Mouse (Mus musculus): Measurements from ENCODE around the gene Foxm1.

Gene Foxm1

GRCm38 (mm10) chr6:128362381-128363006 lies at the start of gene Foxm1, which contains the start of gene Rhno1:
Gene Foxm1 (plus strand): TSS chr6:128362967.
Gene Rhno1 (minus strand): TSS chr6:128362911.
- DNase-seq = peak; percentile 88

- no peak for DNase-seq
Measured at GRCm38 (mm10) chr6:128314796-128315195, 48.0 kb upstream of the Foxm1 start.

GRCm38 (mm10) chr6:128315597-128315996 lies 47.2 kb upstream of the Foxm1 start:
- no peak for DNase-seq

GRCm38 (mm10) chr6:128318317-128318716 lies 44.5 kb upstream of the Foxm1 start:
- DNase-seq = peak; percentile 88

- DNase-seq = peak; percentile 91
Measured at GRCm38 (mm10) chr6:128334397-128335124, 28.2 kb upstream of the Foxm1 start.

GRCm38 (mm10) chr6:128337467-128337866 lies 25.3 kb upstream of the Foxm1 start:
- no peak for DNase-seq

GRCm38 (mm10) chr6:128338876-128339275 lies 23.9 kb upstream of the Foxm1 start:
- no peak for DNase-seq

- no peak for DNase-seq
Measured at GRCm38 (mm10) chr6:128341956-128342723, 20.6 kb upstream of the Foxm1 start.

- DNase-seq = no peak
Measured at GRCm38 (mm10) chr6:128345623-128346022, 17.1 kb upstream of the Foxm1 start.

- no peak for DNase-seq
Measured at GRCm38 (mm10) chr6:128346782-128347181, 16.0 kb upstream of the Foxm1 start.

GRCm38 (mm10) chr6:128349711-128350110 lies 13.1 kb upstream of the Foxm1 start:
- peak; percentile 10 for DNase-seq

GRCm38 (mm10) chr6:128354140-128354539 lies 8.6 kb upstream of the Foxm1 start:
- no peak for DNase-seq

- DNase-seq = peak; percentile 34
Measured at GRCm38 (mm10) chr6:128355201-128355681, 7.5 kb upstream of the Foxm1 start.

- DNase-seq = peak; percentile 96
Measured at GRCm38 (mm10) chr6:128355726-128356416, 6.9 kb upstream of the Foxm1 start, which contains the start of gene Tulp3. Gene Tulp3 (minus strand): TSS chr6:128355851.

- peak; percentile 82 for DNase-seq
Measured at GRCm38 (mm10) chr6:128358999-128359398, 3.8 kb upstream of the Foxm1 start.

GRCm38 (mm10) chr6:128361901-128362300 lies 866 bp upstream of the Foxm1 start:
- no peak for DNase-seq

- DNase-seq = peak; percentile 14
Measured at GRCm38 (mm10) chr6:128363007-128363825, 449 bp downstream of the Foxm1 start.

GRCm38 (mm10) chr6:128364721-128365120 lies 2.0 kb downstream of the Foxm1 start:
- DNase-seq = no peak

- no peak for DNase-seq
Measured at GRCm38 (mm10) chr6:128366466-128366865, 3.7 kb downstream of the Foxm1 start.

- DNase-seq = no peak
Measured at GRCm38 (mm10) chr6:128370040-128370439, 7.3 kb downstream of the Foxm1 start.

- peak; percentile 69 for DNase-seq
Measured at GRCm38 (mm10) chr6:128375192-128375591, 12.4 kb downstream of the Foxm1 start, which contains the start of the genes Tex52 and Gm44596. Gene Tex52 (plus strand): TSS chr6:128375456. Gene Gm44596 (plus strand): TSS chr6:128375503.

Measured in lung, postnatal 36 days (tissue).